Mouse (Mus musculus): ENCODE measurements around the gene Sidt1. TPM values are rescaled to one million over a fixed set of nuclear protein-coding genes. Genes with fewer than 3 reads are reported as not detected.
A peak's percentile ranks its signal among the peaks of the same experiment; 100 is the strongest.

Sidt1 gene
- polyA plus RNA-seq, 2 experiments: 0.08 TPM; not detected in 1

DNA sequence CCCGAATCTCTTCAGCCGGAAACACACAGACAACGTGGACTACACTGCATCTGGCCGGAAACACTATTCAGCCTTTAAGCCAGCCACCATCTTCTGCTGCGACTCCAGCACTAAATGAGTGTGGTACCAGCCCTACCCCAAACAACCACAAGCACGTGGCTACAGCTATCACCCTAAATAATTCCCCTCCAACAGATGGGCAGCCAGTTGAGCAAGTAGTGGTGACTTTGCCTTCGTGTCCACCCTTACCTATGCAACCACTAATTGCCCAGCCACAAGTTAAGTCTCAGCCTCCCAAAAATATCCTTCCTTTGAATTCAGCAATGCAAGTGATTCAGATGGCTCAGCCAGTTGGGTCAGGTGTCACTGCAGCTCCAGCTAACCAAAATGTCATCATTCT is 116.6 kb downstream of the Sidt1 start:
- Histone ChIP-seq H3K9me3 (ENCODE audit: control insufficient read depth, low read length) (no peaks in the 10 kb centered on the region), H3K27me3 (ENCODE audit: control insufficient read depth, insufficient read depth, low read length) (no peaks in the 10 kb centered on the region), H3K4me3 (ENCODE audit: insufficient read depth in 1 of 2, low read depth in 2 of 2, low read length in 2 of 2) (no peak overlapping the region), H3K36me3 (replicated peaks; ENCODE audit: control insufficient read depth, insufficient read depth, low read depth) (peaks cover 12% of the 10 kb centered on the region), H3K4me2 (ENCODE audit: low read depth) (no peak overlapping the region), H3K9ac (replicated peaks) (no peak overlapping the region), H3K4me1 (replicated peaks; ENCODE audit: control insufficient read depth in 2 of 2, insufficient read depth in 2 of 2, low read length in 1 of 2) (no peaks in the 10 kb centered on the region), H3K27ac (no peak overlapping the region)
- no peak for DNase-seq (ENCODE audit: low read depth in 3 of 3, low spot score in 3 of 3)
- TF ChIP-seq CTCF (IDR thresholded peaks at IDR 0.05; ENCODE audit: low read depth) (no peak), EP300 (IDR thresholded peaks at IDR 0.05; ENCODE audit: low read depth) (no peak)
- no peak for ATAC-seq (ENCODE audit: insufficient read depth)
- 79% methylated on average over 7 of the region's 7 CpGs for WGBS (ENCODE audit: insufficient replicate concordance)

DNA sequence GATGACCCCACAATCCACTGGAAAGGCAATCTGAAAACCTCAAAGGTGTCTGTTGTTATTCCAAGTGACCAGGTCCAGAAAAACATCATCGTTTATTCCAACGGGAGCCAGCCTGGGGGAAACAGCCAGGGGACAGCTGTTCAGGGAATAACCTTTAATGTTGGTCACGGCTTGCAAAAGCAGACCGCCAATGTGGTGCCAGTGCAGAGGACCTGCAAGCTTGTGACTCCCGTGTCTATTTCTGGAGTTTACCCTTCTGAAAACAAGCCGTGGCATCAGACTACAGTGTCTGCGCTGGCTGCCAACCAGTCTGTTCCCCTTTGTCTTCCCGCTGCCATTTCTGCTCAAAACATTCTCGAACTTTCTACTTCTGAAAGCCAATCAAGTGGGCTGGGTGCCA is 117.5 kb downstream of the Sidt1 start:
- Histone ChIP-seq H3K27ac (no peak overlapping the region), H3K4me2 (ENCODE audit: low read depth) (no peak overlapping the region), H3K9me3 (ENCODE audit: control insufficient read depth, low read length) (no peaks in the 10 kb centered on the region), H3K27me3 (ENCODE audit: control insufficient read depth, insufficient read depth, low read length) (no peaks in the 10 kb centered on the region), H3K4me1 (replicated peaks; ENCODE audit: control insufficient read depth in 2 of 2, insufficient read depth in 2 of 2, low read length in 1 of 2) (peaks cover 0 to 5% of the 10 kb centered on the region in 2 experiments; a peak in 2 of 4 replicates), H3K9ac (replicated peaks) (no peak overlapping the region), H3K4me3 (ENCODE audit: insufficient read depth in 1 of 2, low read depth in 2 of 2, low read length in 2 of 2) (no peak overlapping the region), H3K36me3 (replicated peaks; ENCODE audit: control insufficient read depth, insufficient read depth, low read depth) (peaks cover 12% of the 10 kb centered on the region)
- TF ChIP-seq CTCF (IDR thresholded peaks at IDR 0.05; ENCODE audit: low read depth) (no peak), EP300 (IDR thresholded peaks at IDR 0.05; ENCODE audit: low read depth) (no peak)
- WGBS (ENCODE audit: insufficient replicate concordance): 89% methylated on average over 9 of the region's 9 CpGs
- ATAC-seq (ENCODE audit: insufficient read depth) (no peak), DNase-seq (ENCODE audit: low read depth in 3 of 3, low spot score in 3 of 3) (no peak)

DNA sequence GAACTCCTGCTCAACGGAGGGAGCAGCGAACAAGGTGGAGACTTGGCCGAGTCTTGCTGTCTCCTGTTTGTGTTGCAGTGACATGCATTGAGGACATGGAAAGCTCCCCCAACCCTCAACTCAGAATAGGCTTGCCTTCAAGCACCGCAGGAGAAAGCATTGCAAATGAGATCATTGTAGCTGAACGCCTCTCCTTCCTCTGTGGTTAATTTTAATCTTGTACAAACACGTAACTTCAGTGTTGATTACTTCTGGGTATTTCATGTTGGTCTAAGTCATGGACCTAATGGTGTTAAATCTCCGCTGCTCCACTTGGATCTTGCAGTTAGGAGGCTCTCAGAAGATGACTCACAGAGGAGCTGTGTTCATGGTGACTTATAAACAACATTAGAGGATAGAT is 120.3 kb downstream of the Sidt1 start:
- ATAC-seq (ENCODE audit: insufficient read depth) (no peak), DNase-seq (ENCODE audit: low read depth in 3 of 3, low spot score in 3 of 3) (no peak)
- WGBS (ENCODE audit: insufficient replicate concordance): 86% methylated on average over 7 of the region's 7 CpGs

DNA sequence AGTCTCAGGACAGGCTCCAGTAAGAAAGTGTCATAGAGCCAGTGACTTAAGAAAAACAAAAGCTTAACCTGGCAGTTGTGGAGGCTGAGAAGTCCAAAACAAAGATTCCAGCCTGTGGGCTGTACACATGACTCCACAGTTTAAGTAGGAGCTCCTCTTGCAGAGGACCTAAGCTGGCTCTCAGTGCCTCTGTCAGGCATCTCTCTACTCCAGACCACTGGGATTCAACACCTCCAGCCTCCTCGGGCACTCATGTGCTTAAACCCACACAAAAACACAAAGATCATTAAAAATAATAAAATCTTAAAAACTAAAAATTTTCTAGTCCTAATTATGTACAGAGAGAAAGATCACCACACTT is 122.0 kb downstream of the Sidt1 start:
- DNase-seq (ENCODE audit: low read depth in 3 of 3, low spot score in 3 of 3) (no peak), ATAC-seq (ENCODE audit: insufficient read depth) (no peak)
- peaks cover 5 to 15% of the 10 kb centered on the region in 2 experiments; a peak in 3 of 4 replicates for H3K4me1 ChIP-seq (replicated peaks; ENCODE audit: control insufficient read depth in 2 of 2, insufficient read depth in 2 of 2, low read length in 1 of 2)
- no peak overlapping the region for H3K4me2 ChIP-seq (ENCODE audit: low read depth)
- 56% methylated on average over 1 of the region's 1 CpGs for WGBS (ENCODE audit: insufficient replicate concordance)
- H3K36me3 ChIP-seq (replicated peaks; ENCODE audit: control insufficient read depth, insufficient read depth, low read depth): peaks cover 13% of the 10 kb centered on the region
- no peaks in the 10 kb centered on the region for H3K27me3 ChIP-seq (ENCODE audit: control insufficient read depth, insufficient read depth, low read length)
- H3K9ac ChIP-seq (replicated peaks): no peak overlapping the region
- no peak overlapping the region for H3K4me3 ChIP-seq (ENCODE audit: insufficient read depth in 1 of 2, low read depth in 2 of 2, low read length in 2 of 2)
- TF ChIP-seq EP300 (IDR thresholded peaks at IDR 0.05; ENCODE audit: low read depth): no peak
- TF ChIP-seq CTCF (IDR thresholded peaks at IDR 0.05; ENCODE audit: low read depth): no peak
- H3K27ac ChIP-seq: no peak overlapping the region
- no peaks in the 10 kb centered on the region for H3K9me3 ChIP-seq (ENCODE audit: control insufficient read depth, low read length)

More for the DNA sequence above, 120.3 kb downstream of the Sidt1 start:
- H3K4me1 ChIP-seq (replicated peaks; ENCODE audit: control insufficient read depth in 2 of 2, insufficient read depth in 2 of 2, low read length in 1 of 2): peaks cover 5 to 15% of the 10 kb centered on the region in 2 experiments; a peak in 3 of 4 replicates
- H3K27ac ChIP-seq: no peak overlapping the region
- H3K4me2 ChIP-seq (ENCODE audit: low read depth): no peak overlapping the region
- H3K27me3 ChIP-seq (ENCODE audit: control insufficient read depth, insufficient read depth, low read length): no peaks in the 10 kb centered on the region
- no peak overlapping the region for H3K4me3 ChIP-seq (ENCODE audit: insufficient read depth in 1 of 2, low read depth in 2 of 2, low read length in 2 of 2)
- H3K36me3 ChIP-seq (replicated peaks; ENCODE audit: control insufficient read depth, insufficient read depth, low read depth): peaks cover 18% of the 10 kb centered on the region
- TF ChIP-seq CTCF (IDR thresholded peaks at IDR 0.05; ENCODE audit: low read depth) (no peak), EP300 (IDR thresholded peaks at IDR 0.05; ENCODE audit: low read depth) (no peak)
- no peaks in the 10 kb centered on the region for H3K9me3 ChIP-seq (ENCODE audit: control insufficient read depth, low read length)
- no peak overlapping the region for H3K9ac ChIP-seq (replicated peaks)

DNA sequence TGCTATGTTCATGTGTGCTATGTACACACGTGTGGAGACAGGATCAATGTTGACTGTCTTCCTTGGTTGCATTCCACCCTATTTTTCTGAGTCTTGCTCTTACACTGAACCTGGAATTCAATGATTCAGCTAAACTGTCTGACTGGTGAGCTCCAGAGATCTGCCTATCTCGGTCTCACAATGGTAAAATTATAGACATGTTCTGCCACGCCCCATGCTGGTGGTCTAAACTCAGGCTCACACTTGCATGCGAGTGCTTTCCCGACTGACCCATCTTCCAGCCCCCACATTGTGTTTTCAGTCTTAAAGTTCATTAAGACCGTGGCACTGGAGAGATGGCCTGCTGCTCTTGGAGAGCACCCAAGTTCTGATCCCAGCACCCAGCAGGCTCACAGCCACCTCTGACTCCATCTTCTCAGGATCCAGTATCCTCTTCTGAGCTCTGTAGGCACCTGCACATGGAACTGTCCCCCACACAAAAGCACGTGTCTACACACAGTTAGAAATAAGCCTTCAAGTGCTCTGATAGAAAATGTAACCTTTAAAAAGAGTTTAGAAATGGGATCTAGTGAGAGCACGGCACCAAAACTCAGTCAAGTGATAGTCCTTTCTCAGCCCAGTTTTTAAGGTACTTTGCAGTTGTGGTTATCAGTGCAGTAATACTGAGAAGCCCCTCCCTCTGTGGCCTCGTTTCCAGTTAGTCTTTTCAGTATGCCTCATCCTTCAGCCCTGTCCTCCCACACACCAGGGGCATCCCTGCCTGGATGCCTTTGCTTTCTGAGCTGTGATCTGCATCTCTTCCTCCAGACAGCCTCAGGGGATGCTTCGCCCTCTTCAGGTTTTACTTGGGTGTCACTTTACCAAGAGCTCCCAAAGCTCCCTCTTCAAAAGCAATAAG is 122.6 kb downstream of the Sidt1 start:
- H3K9me3 ChIP-seq (ENCODE audit: control insufficient read depth, low read length): no peaks in the 10 kb centered on the region

More for the DNA sequence above, 122.6 kb downstream of the Sidt1 start:
- H3K27me3 ChIP-seq (ENCODE audit: control insufficient read depth, insufficient read depth, low read length): no peaks in the 10 kb centered on the region
- H3K9ac ChIP-seq (replicated peaks): no peak overlapping the region
- H3K4me1 ChIP-seq (replicated peaks; ENCODE audit: control insufficient read depth in 2 of 2, insufficient read depth in 2 of 2, low read length in 1 of 2): peaks cover 5 to 15% of the 10 kb centered on the region in 2 experiments; a peak in 3 of 4 replicates
- H3K4me3 ChIP-seq (ENCODE audit: insufficient read depth in 1 of 2, low read depth in 2 of 2, low read length in 2 of 2): no peak overlapping the region
- H3K4me2 ChIP-seq (ENCODE audit: low read depth): peak overlapping the region; percentile 3; the same call in 1 of the 2 replicates
- peak; percentile 26 to 39 (median 35) for DNase-seq (ENCODE audit: low read depth in 3 of 3, low spot score in 3 of 3)
- TF ChIP-seq EP300 (IDR thresholded peaks at IDR 0.05; ENCODE audit: low read depth) (peak; percentile 34; the same call in 1 of the 2 replicates), CTCF (IDR thresholded peaks at IDR 0.05; ENCODE audit: low read depth) (no peak)
- H3K27ac ChIP-seq: no peak overlapping the region
- WGBS (ENCODE audit: insufficient replicate concordance): 36% methylated on average over 10 of the region's 10 CpGs
- peak; percentile 83 for ATAC-seq (ENCODE audit: insufficient read depth)
- H3K36me3 ChIP-seq (replicated peaks; ENCODE audit: control insufficient read depth, insufficient read depth, low read depth): peaks cover 11% of the 10 kb centered on the region

All from liver, embryonic 14.5 days (tissue).